Mouse (Mus musculus) cerebellum, postnatal 25 days (tissue): ENCODE data around the gene Pfdn5.

Experiments used
- DNase-seq, 2 experiments: peaks; one replicate each; pipeline ENCODE4 v3.0.0; 2021; ENCODE audit warnings: mixed read lengths in 2 of 2

Pfdn5 gene

DNA sequence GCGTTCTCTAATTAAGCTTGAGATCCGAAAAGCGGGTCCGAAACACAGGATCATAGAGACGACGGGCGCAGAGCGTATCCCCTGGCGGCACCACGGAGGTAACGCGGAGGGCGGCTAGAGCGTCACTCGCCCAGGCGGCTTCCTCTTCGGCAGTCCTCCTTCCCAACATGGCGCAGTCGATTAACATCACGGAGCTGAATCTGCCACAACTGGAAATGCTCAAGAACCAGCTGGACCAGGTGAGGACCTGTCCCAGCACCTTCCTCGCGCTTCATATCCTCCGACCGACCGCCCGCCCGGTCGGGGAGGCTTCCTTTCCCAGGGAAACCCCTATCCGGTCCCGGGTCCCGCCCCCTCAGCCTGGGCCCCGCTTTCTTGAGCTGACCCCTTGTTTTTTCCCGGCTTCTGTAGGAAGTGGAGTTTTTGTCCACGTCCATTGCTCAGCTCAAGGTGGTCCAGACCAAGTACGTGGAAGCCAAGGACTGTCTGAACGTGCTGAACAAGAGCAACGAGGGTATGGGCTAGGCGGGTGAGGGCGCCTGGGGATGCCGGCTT, at the start of gene Pfdn5:
Gene Pfdn5 (plus strand): TSS at position 95 of the 555 bp plus-strand sequence.
- DNase-seq = peak; percentile 85 to 91

DNA sequence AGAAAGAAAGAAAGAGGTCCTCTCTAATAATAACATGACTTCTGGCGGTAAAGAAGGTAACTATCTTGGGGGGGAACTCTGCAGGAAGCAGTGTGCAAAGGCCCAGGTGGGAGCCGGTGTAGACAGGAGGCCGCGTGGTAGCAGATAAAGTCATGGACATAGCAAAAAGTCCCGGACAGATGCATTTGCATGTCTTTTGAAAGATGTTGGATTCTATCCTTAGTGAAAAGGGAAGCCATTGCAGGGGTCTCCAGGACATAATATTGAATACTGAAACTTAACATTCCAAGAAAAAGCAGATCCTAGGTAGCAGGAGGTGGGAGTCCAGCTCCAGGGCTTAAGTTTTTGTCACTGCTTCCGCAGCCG, 47.2 kb upstream of the Pfdn5 start:
- DNase-seq = no peak

DNA sequence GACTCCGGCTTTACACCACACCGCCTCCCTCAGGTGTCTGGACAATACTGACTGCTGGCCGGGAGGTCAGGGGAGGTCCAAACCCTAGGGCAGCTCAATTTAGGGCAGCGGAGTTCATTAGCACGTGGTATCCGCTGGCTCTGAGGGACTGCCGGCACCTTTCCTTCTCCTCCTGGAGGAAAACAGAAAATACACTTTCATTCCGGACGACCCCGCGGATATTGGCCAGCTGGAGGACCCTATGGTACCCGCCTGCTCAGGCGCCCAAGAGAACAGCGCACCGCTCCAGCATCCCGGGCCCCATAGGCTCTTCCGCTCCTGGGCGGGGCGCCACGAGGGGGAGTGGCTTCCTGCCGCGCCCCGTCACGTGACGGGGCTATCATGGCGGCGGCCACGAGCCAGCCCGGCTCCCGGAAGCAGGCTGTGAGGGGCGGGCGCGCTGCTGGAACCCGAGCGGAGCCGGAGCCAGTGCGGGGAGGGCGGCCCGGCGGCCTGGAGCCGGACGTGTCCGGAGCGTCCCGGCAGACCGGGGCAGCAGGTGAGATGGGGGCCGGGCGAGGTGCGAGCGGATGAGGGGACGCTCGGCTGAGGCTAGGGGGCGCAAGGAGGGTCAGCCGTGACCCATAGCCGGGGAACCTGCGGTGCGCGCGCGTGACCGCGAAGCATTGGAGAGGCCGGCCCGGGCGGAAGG, 46.7 kb upstream of the Pfdn5 start, which contains the start of gene Mfsd5:
Gene Mfsd5 (plus strand): TSS at position 363 of the 691 bp plus-strand sequence.
- peak; percentile 92 to 98 for DNase-seq

DNA sequence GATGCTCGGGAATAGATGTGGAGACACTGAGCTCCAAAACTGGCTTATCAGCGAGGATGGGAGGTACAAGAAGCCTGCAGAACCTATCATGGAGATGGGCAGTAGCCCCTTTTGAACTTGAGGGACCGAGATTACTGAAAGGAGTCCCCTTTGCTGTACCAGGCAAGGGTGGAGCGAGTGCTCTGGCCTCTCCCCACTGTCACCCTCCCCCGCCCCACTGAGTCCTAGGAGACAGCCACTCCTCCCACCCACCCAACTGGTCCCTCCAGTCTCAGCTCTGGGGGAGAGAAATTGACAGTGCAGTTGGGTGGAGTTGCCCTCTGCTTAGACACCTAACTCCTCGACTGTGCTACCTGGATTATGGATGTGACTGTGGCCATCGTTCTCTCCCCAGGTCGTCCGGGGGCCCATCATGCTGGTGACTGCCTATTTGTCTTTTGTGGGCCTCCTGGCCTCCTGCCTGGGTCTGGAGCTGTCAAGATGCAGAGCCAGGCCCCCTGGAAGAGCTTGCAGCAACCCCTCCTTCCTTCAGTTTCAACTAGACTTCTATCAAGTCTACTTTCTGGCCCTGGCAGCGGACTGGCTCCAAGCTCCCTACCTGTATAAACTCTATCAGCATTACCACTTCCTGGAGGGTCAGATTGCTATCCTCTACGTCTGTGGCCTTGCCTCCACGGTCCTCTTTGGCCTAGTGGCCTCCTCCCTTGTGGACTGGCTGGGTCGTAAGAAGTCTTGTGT, 46.0 kb upstream of the Pfdn5 start:
- peak in 1 of 2 experiments; percentile 31 for DNase-seq

DNA sequence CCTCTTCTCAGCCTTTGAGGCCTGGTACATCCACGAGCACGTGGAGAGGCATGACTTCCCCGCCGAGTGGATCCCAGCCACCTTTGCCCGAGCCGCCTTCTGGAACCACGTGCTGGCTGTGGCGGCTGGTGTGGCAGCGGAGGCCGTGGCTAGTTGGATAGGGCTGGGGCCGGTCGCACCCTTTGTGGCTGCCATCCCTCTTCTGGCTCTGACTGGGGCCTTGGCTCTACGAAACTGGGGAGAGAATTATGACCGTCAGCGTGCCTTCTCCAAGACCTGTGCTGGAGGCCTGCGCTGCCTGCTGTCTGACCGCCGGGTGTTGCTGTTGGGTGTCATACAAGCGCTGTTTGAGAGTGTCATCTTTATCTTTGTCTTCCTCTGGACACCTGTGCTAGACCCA, 45.3 kb upstream of the Pfdn5 start:
- peak; percentile 11 to 20 for DNase-seq

DNA sequence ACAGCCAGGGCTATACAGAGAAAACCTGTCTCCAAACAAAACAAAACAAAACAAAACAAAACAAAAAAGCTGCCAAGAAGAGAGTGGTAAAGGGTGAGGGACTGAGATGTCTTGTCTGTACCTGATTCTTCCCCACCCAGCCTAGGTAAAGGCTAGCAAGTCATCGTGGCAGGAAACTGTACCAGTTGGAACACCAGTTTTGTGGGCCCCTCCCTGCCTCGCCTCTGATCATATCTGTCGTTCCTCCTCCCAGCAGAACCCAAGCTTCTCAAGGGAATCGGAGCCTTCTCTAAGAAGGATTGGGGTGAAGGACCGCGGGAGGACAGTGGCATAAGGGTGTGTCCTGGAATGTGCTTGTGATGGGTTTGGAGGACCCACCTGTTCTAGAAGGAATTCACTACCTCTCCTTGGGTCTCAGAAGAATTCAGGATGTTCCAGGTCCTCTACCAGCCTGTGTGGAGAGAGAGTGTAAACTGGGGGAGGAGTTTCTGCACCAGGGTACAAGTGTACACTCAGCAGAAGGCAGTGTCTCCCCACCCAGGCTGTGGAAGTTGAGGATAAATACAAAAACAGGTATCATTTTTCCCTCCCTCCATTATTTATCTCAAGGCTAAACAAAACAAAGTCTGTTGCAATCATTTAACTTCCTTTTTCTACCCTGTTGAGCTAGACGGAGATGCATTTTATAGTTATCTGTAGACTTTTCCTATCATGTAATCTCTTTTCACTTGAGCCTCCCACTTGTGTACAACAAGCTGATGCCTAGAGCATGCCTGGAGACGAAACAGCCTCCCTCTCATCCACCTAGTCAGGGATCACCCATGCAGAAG, 43.2 kb upstream of the Pfdn5 start:
- no peak for DNase-seq

DNA sequence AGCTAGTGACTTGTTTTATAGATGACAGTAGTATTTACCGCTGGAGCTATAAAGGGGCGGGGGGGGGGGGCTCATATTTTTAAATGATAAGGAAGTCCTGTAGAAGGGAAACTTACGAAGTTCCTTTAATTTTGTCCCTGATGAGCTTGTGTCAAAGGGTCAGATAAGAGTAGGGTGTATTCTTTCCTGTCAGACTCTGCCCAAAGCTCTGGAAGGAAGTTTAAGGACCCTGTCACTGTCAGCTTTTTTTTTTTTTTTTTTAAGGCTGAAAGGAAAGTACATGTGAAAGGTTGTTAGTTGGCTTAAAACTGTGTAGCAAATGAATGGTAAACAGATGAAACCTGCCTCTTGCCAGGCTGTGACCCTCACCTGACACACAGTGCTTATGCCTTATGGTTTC, 42.3 kb upstream of the Pfdn5 start:
- DNase-seq = no peak

DNA sequence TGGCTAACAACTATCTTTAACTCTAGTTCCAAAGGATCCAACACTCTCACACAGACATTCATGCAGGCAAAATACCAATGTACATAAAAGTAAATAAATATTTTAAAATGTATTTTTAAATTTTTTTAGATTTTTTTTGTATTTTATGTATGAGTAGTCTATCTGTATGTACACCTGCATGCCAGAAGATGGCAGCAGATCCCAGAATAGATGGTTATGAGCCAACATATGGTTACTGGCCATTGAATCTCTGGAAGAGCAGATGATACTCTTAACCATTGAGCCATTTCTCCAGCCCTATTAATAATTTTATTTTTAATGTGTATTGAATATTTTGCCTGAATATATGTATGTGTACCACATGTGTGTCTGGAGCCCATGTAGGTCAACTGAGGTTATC, 38.5 kb upstream of the Pfdn5 start:
- DNase-seq = peak in 1 of 2 experiments; percentile 60

DNA sequence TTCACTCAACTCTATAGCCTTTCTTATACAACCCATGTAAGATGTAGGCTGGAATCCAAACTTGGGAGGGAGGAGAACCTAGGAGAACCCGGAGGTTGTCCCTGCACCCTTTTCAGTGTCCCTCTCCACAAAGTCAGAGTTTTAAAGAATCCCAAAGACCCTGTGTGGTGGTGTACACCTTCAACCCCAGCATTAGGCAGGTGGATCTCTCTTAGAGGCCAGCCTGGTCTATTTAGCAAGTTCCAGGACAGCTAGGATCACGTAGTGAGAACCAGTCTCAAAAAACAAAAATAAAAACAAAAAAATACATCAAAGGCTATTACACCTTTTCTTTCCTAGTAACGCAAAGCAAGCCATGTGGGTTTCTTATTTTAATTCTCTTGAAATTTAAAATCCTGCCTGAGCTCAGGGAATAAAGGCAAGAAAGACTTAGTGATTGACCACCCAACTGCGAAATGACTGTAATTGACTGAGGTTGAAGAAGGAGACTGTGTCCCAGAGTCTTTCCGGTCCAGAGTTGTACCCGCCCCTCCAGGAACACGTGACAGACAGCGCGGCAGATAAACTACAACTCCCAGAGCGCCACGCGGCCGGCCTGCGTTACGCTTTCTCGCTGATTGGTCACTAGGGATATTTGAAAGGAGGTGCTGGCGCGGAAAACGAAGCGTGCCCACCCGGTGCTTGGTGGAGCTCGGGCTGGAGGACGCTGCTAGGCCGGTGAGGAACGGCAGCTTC, 30.1 kb upstream of the Pfdn5 start, which contains the start of gene Espl1:
Gene Espl1 (plus strand): TSS at position 634 of the 735 bp plus-strand sequence.
- DNase-seq = peak; percentile 94 to 95

DNA sequence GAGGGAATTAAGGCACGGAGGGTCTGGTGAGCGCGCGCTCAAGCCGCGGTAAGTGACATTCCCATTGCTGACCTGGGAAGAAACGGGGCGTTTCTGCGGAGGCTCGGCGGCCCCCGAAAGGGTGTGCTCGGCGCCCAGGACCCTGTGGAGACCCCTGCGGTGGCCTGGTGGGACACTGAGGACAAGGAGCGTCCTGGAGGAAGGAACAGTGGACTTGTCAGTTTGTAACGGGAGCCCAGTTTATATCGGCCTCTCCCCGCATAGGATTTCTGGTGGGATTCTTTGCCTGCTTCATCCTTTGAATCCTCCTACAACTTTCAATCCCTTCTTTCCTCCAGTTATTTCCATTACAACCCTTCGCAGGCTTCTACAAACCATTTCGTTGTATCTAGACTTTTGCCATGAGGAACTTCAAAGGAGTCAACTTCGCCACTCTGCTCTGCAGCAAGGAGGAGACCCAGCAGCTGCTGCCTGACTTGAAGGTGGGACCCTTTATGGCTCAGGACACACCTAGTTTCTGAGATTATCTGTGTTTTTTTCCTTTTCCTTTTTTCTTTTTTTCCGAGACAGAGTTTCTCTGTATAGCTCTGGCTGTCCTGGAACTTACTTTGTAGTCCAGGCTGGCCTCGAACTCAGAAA, 29.4 kb upstream of the Pfdn5 start:
- no peak for DNase-seq

DNA sequence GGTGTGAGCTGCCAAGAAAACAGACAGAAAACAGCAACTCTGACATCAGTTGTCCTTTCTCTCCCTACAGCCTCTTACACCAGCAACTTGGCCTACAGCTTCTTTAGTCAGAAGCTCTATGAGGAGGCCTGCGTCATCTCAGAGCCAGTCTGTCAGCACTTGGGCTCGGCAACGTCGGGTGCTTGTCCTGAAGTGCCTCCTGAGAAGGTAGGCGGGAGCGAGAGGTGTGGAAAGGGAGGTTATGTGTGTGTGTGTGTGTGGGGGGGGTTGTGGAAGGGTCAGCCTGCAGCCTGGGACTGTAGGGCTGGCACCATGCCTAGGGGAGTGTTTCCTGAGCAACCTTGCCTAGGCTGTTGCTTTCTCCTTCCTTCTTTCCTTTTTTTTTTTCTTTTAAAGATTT, 23.4 kb upstream of the Pfdn5 start:
- DNase-seq = no peak

DNA sequence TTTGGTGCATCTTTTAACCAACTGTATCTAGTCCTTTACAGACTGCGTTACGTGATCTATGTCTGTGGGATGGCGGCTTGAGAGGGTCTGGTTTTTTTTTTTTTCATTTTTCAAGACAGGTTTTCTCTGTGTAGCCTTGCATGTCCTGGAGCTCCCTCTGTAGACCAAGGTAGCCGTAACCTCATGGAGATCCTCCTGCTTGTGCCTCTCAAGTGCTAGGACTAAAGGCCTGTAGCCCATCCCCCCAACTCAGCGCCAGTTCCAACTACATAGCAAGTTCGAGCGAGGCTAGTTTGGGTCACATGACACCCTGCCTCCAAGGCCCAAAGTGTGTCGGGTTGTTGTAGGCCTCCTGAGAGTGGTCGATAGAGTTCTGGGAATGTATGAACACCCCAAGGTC, 17.2 kb upstream of the Pfdn5 start:
- DNase-seq = no peak

DNA sequence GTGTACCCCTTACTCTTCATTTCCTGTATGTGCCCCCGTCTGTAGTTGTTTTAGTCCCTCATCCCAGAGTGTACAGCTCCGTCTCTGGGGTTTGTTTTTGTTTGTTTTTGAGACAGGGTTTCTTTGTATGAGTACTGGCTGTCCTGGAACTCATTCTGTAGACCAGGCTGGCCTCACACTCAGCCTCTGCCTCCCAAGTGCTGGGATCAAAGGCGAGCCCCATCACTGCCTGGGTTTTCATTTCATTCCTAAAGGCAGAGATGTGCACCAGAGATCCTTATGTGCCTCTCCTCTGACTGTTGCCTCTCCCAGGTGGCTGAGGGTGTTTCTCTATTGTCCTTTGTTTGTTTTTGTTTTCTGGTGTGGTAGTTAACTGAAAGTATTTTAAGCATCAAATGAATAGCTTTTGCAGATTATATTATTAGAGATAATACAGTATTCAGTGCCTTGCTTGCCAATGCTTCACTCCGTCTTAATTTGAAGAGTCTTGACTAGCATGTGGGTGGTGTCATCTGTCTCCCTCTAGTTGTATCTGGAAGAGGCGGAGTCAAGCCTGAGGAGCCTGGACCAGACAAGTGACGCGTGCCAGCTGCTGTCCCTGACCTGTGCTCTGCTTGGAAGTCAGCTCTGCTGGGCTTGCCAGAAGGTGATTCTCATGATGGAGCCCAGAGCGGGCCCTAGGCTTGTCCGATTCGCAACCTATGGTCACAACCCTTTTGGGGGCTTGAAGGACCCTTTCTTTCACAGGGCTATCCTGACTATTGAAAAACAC, 15.7 kb upstream of the Pfdn5 start:
- no peak for DNase-seq

DNA sequence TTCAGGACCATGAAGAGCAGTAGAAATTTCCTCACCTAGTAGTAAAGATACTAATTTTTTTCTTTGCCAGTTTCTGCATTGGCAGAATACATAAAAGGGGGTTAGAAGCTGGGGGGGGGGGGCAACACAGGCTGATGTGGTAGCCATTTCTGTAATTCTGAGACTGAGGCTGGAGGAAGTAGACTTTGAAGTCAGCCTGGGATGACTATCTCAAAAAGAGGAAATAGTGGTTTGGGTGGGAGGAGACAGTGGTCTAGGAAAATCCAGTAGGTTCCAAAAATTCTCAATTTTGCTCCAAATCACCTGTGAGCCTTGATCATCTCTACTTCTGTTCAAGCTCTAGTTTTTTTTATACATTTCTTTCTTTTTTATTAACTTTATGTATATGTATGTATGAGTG, 14.4 kb upstream of the Pfdn5 start:
- DNase-seq = no peak

DNA sequence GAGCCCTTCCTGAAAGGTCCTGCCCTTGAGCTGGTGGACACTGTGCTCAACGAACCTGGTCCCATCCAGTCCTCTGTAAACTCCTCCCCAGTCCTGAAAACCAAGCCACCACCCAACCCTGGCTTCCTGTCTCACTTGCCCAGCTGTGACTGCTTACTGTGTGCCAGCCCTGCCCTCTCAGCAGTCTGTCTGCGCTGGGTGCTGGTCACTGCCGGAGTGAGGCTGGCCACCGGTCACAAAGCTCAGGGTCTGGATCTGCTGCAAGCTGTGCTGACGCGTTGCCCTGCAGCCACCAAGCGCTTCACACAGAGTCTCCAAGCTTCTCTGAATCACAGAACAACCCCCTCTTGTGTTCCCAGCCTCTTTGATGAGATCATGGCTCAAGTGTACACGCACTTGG, 10.6 kb upstream of the Pfdn5 start:
- no peak for DNase-seq

DNA sequence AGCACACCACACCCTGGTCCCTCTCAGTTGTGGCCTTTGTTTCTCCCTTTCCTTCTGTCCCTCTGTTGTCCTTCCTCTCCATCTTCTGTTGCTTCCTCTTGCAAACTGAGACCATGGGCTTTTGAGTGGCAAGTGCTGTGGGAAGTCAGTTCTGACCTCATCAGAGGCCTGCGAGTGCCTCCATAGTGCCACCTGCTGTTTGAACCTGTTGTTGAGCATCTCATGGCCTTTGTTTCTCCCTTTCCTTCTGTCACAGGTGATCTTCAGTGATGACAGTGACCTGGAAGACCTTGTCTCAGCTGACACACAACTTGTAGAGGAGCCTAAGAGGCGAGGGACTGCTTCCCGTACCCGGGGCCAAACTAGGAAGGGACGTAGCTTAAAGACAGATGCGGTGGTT, 9.7 kb upstream of the Pfdn5 start:
- DNase-seq = peak; percentile 63 to 81

DNA sequence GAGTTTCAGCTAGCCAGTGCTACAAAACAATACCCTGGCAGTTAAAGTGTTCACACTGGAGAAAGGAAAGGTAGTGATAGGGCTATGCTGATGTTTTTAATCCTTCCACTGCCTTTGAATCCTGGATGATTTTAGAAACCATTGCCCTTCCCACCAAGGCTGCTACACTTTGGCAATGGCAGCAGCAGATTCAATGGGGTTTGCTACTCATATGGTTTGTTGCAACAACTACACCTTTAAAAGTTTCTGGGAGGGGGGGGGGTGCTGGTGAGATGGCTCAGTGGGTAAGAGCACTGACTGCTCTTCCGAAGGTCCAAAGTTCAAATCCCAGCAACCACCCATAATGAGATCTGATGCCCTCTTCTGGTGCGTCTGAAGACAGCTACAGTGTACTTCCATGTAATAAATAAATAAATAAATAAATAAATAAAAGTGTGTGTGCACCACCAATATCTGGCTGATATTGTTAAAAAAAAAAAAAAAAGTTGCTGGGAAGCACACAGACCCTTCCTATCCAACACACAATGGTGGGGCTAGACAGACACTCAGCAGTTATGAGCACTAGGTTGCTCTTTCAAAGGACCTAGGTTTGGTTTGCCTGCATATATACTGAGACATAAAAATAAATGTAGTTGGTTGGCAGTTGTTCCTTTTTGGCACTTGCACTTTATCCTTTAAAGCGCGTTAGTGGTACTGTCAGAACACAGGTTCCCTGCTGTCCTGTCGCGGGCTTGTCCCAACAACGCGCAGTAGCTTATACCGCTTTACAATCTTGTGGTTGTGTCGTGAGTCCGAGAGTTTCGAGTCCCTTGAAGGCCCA, 1.1 kb upstream of the Pfdn5 start:
- peak; percentile 16 to 22 for DNase-seq

DNA sequence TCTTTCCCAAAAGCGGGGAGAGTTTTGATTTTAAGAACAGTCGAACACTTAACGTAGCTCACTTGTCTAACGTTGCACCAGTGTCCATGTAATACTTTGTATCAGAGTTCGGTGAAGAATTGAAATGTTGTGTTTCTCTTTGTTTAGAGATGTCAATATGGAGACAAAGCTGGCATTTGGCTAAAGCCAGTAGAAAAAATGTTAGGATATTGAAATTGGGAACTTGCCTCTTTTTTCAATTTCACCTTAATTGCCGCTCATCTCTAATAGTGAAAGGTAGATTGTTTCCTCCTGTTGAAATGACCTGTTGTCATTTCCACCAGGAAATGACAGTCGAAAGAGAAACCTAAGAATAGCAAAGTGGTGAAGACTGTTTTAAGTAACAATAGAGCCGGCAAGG, 976 bp downstream of the Pfdn5 start:
- DNase-seq = no peak

DNA sequence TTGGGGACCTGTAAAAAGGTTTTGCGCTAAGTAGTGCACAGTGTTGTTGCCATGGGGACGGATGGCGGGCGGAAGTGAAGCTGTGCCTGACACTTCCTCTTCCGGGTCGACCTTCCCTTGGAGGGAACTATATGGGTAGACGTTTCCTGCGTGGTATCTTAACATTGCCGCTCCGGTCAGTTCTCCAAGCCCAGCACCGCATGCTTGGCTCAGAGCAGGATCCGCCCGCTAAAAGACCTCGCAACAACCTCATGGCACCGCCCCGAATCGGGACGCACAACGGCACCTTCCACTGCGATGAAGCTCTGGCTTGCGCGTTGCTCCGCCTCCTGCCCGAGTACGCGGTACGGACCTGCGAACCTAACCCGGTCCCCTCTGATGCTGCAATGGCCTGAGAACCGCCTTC, 5.7 kb downstream of the Pfdn5 start, which contains the start of gene Myg1:
Gene Myg1 (plus strand): TSS at position 100 of the 406 bp plus-strand sequence.
- peak; percentile 81 to 86 for DNase-seq

DNA sequence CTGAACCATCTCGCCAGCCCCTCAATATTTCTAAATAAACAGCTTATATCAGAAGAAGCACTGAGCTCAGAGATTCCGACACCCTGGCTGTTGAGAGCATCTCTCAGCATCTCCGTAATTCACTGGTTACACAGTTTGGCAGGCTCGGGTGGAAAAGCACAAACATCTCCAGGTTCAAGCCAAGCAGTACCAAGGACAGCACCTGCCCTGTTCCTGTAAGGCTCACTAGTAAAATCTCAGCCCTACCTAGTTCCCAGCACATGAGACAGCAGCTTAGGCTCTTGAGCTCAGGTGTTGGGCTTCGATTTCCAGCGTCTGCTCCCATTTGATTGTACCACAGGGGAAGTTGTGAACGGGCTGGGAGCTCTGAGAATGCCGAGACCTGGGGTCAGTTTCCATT, 9.3 kb downstream of the Pfdn5 start:
- no peak for DNase-seq
